Mouse (Mus musculus) heart, adult 9 months (tissue): ENCODE results near the gene Mmrn2.

Experiments used
- DNase-seq, 2 experiments: peaks; one replicate each; pipeline ENCODE4 v3.0.0; 2022; ENCODE audit warnings: low spot score in 2 of 2

Gene Mmrn2

GRCm38 (mm10) chr14:34375415-34375904 lies at the start of gene Mmrn2:
TSS of gene Mmrn2 (plus strand) at chr14:34375465.
- DNase-seq, result no peak

GRCm38 (mm10) chr14:34326606-34327005 lies 48.7 kb upstream of the Mmrn2 start:
- no peak for DNase-seq

- DNase-seq, result no peak
These were observed 47.6 kb upstream of the Mmrn2 start for GRCm38 (mm10) chr14:34327618-34328017.

- no peak for DNase-seq
These were observed 44.6 kb upstream of the Mmrn2 start for GRCm38 (mm10) chr14:34330657-34331158.

- no peak for DNase-seq
These were observed 43.4 kb upstream of the Mmrn2 start for GRCm38 (mm10) chr14:34331886-34332285.

- no peak for DNase-seq
These were observed 42.8 kb upstream of the Mmrn2 start for GRCm38 (mm10) chr14:34332476-34332875.

GRCm38 (mm10) chr14:34339446-34339845 lies 35.8 kb upstream of the Mmrn2 start:
- no peak for DNase-seq

GRCm38 (mm10) chr14:34341993-34342392 lies 33.3 kb upstream of the Mmrn2 start:
- DNase-seq, result no peak

- DNase-seq, result no peak
These were observed 32.2 kb upstream of the Mmrn2 start for GRCm38 (mm10) chr14:34343078-34343477.

GRCm38 (mm10) chr14:34344361-34344760 lies 30.9 kb upstream of the Mmrn2 start:
- DNase-seq, result no peak

GRCm38 (mm10) chr14:34345771-34346566 lies 29.3 kb upstream of the Mmrn2 start:
- DNase-seq, result no peak

GRCm38 (mm10) chr14:34347084-34347483 lies 28.2 kb upstream of the Mmrn2 start:
- no peak for DNase-seq

- DNase-seq, result no peak
These were observed 27.0 kb upstream of the Mmrn2 start for GRCm38 (mm10) chr14:34348301-34348700.

GRCm38 (mm10) chr14:34349007-34349406 lies 26.3 kb upstream of the Mmrn2 start:
- DNase-seq, result no peak

GRCm38 (mm10) chr14:34351660-34352059 lies 23.6 kb upstream of the Mmrn2 start:
- no peak for DNase-seq

GRCm38 (mm10) chr14:34352523-34352922 lies 22.7 kb upstream of the Mmrn2 start:
- DNase-seq, result no peak

GRCm38 (mm10) chr14:34353326-34353725 lies 21.9 kb upstream of the Mmrn2 start:
- no peak for DNase-seq

- no peak for DNase-seq
These were observed 20.8 kb upstream of the Mmrn2 start for GRCm38 (mm10) chr14:34354456-34354855.

GRCm38 (mm10) chr14:34355301-34355700 lies 20.0 kb upstream of the Mmrn2 start, which contains the start of gene Fam25c:
TSS of gene Fam25c (minus strand) at chr14:34355433.
- DNase-seq, result no peak

GRCm38 (mm10) chr14:34357671-34358455 lies 17.4 kb upstream of the Mmrn2 start:
- no peak for DNase-seq

GRCm38 (mm10) chr14:34359676-34360244 lies 15.5 kb upstream of the Mmrn2 start:
- no peak for DNase-seq

GRCm38 (mm10) chr14:34360251-34360650 lies 15.0 kb upstream of the Mmrn2 start:
- no peak for DNase-seq
